Mouse (Mus musculus) bone marrow macrophage, adult 2 months (primary cell): ENCODE data around the gene Vps8. TPM values are rescaled to one million over a fixed set of nuclear protein-coding genes. Genes with fewer than 3 reads are reported as not detected.

Source experiments
- H3K27ac ChIP-seq: 2 replicates; pipeline ENCODE4 v1.5.1; 2012; ENCODE audit warnings: low read depth, low read length; ENCODE audit not compliant: insufficient read depth
- H3K4me1 ChIP-seq: 2 replicates; pipeline ENCODE4 v1.6.1; 2012; ENCODE audit warnings: low read length; ENCODE audit not compliant: control insufficient read depth, insufficient read depth
- H3K4me3 ChIP-seq: 2 replicates; pipeline ENCODE4 v1.5.1; 2012; ENCODE audit warnings: mild to moderate bottlenecking, low read length, moderate library complexity; ENCODE audit not compliant: insufficient read depth
- CTCF ChIP-seq: IDR thresholded peaks from 2 replicates; pipeline ENCODE4 v1.5.1; 2012; ENCODE audit warnings: low read depth, mild to moderate bottlenecking, low read length, moderate library complexity
- POLR2A ChIP-seq: IDR thresholded peaks from 2 replicates; pipeline ENCODE4 v1.6.1; 2012; ENCODE audit warnings: mild to moderate bottlenecking, low read depth, low read length, borderline replicate concordance
- polyA plus RNA-seq: library from polyadenylated mRNA; stranded (reverse); fragments of >200 nt; gene quantifications from 2 replicates; pipeline ENCODE4 v1.2.4, GENCODE M21; 2012; ENCODE audit not compliant: missing spikeins, insufficient read depth, insufficient read length

Vps8 gene
- polyA plus RNA-seq, 1 experiment, result 19.8 TPM

GRCm38 (mm10) chr16:21607651-21608040, 184.7 kb downstream of the Vps8 start:
- H3K4me1 ChIP-seq, result peaks cover 6% of the 10 kb centered on the region
- H3K27ac ChIP-seq, result no peak overlapping the region
- no peak overlapping the region for H3K4me3 ChIP-seq
- no peak for TF ChIP-seq POLR2A
- no peak for TF ChIP-seq CTCF

- no peak for TF ChIP-seq POLR2A
- TF ChIP-seq CTCF, result no peak
- H3K27ac ChIP-seq, result no peak overlapping the region
Observed at GRCm38 (mm10) chr16:21608176-21608865, 185.4 kb downstream of the Vps8 start.

DNA sequence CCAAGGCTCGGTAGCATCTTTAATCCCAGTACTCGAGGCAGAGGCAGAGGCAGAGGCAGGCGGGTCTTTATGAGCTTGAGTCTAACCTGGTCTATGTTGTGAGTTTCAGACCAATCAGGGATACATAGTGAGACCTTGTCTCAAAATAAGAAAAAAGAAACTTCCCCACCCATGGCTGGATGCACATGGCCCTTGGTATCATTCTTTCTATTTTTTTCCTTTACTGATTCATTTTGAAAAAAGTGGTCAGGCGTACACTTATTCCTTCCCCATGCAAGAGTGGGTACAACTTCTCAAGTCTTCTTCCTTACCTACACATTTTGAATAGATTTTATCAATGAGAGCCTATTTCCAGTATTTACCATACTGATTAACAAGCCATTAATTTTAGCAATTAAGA, 187.6 kb downstream of the Vps8 start:
- Histone ChIP-seq H3K4me1 (peaks cover 6% of the 10 kb centered on the region), H3K27ac (no peak overlapping the region), H3K4me3 (no peak overlapping the region)
- TF ChIP-seq CTCF (no peak), POLR2A (no peak)

More at GRCm38 (mm10) chr16:21608176-21608865, 185.4 kb downstream of the Vps8 start:
- Histone ChIP-seq H3K4me1 (peaks cover 6% of the 10 kb centered on the region), H3K4me3 (no peak overlapping the region)

- Histone ChIP-seq H3K27ac (no peak overlapping the region), H3K4me3 (no peak overlapping the region), H3K4me1 (peaks cover 2% of the 10 kb centered on the region; the same call in 1 of the 2 replicates)
- TF ChIP-seq CTCF (0 out of 2 replicates have a peak, but pooled peaks have one; percentile 22), POLR2A (no peak)
Observed at GRCm38 (mm10) chr16:21615802-21616201, 192.9 kb downstream of the Vps8 start.

DNA sequence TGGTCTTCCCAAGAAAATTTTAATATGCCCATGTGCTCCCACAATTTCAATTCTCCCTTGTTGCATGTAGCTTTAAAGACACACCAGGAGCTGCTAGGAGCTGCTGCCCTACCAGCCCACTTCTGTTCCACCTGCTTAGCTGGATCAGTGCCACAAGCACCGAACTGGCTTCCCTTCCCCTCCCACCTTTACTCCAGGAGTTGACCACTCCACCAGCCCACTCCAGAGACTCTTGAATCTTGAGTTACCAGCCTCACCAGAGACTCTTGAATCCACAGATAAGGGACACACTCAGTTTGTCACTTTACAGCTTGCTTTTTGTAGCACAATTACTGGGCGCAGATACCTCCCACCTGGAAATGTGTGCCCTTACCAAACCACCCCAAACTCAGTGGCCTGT, 197.7 kb downstream of the Vps8 start:
- TF ChIP-seq POLR2A (no peak), CTCF (no peak)
- H3K27ac ChIP-seq, result no peak overlapping the region
- H3K4me1 ChIP-seq, result peaks cover 2% of the 10 kb centered on the region; the same call in 1 of the 2 replicates
- no peak overlapping the region for H3K4me3 ChIP-seq

GRCm38 (mm10) chr16:21625784-21626634, 203.1 kb downstream of the Vps8 start:
- TF ChIP-seq POLR2A, result no peak
- no peak for TF ChIP-seq CTCF
- Histone ChIP-seq H3K4me1 (peaks cover 17% of the 10 kb centered on the region), H3K27ac (no peak overlapping the region), H3K4me3 (no peak overlapping the region)

GRCm38 (mm10) chr16:21627248-21627647, 204.3 kb downstream of the Vps8 start:
- Histone ChIP-seq H3K4me1 (peaks cover 30% of the 10 kb centered on the region), H3K27ac (no peak overlapping the region), H3K4me3 (no peak overlapping the region)
- TF ChIP-seq POLR2A (no peak), CTCF (no peak)

DNA sequence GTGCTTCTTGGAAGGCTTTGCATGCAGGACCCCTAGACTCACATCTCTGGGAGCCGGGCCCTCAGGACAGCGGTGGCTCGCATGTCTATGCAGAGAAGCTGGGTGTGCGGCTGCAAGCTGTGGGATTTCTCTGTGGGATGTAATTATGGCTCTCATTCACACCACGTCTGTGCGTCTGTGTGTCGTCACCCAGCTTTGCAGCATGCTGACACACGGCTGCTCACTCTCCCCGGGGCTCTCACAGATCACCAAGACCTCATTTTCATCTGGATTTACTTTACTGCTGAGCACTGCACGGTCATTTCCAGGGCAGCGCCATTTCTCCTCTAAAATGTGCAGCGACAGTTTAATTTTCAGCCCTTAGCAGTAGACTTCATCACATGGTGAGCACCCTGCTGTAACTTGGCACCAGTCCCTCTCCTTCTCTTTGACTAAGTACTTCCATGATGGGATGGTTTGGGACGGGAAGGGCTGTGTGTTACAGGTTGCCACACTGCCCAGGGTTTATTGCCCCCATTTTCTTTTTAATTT, 205.2 kb downstream of the Vps8 start:
- H3K4me3 ChIP-seq, result no peak overlapping the region
- H3K27ac ChIP-seq, result no peak overlapping the region
- H3K4me1 ChIP-seq, result peaks cover 32% of the 10 kb centered on the region
- TF ChIP-seq CTCF, result no peak
- TF ChIP-seq POLR2A, result no peak

- TF ChIP-seq POLR2A (no peak), CTCF (no peak)
- Histone ChIP-seq H3K4me1 (peaks cover 36% of the 10 kb centered on the region), H3K27ac (peak overlapping the region; percentile 63), H3K4me3 (no peak overlapping the region)
Observed at GRCm38 (mm10) chr16:21630614-21631013, 207.7 kb downstream of the Vps8 start.

DNA sequence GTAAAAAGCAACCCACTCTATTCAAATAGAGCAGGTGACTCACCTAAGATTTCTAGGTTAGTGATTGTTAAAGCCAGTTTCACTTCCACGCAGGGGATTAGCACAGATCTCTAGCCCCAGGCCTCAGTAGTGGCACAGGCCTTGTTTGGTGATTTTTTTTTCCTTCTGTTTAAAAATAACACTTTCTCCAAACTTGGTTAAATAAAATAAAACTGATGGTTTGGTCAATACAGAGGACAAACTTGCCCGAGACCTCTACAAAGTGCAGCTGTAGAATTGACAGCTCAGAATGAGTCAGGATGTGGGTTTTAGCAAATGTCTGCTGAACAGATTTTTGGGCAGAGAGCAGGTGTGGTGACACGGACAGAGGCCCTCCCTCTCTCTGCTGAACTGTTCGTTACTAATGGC, 208.9 kb downstream of the Vps8 start:
- no peak overlapping the region for H3K4me3 ChIP-seq
- H3K27ac ChIP-seq, result no peak overlapping the region
- H3K4me1 ChIP-seq, result peaks cover 42% of the 10 kb centered on the region
- no peak for TF ChIP-seq CTCF
- TF ChIP-seq POLR2A, result no peak
